Mouse (Mus musculus) forebrain, embryonic 14.5 days (tissue): ENCODE measurements at regions not wholly inside any gene's neighbourhood (a gene's known extent, or its start where the extent isn't known, plus 50 kb on each side); places are given as distances from the start of the nearest gene placed in this dataset.
A peak's percentile ranks its signal among the peaks of the same experiment; 100 is the strongest.

Source experiments
- ATAC-seq: fragments of 200-750 bp; cut with Nextera tagmentation; 2 replicates; pipeline ENCODE4 v1.8.0; 2017; ENCODE audit warnings: mild to moderate bottlenecking, moderate library complexity
- DNase-seq: peaks from one replicate; pipeline ENCODE4 v3.0.0-alpha.2; 2015; ENCODE audit warnings: low spot score
- H3K27ac ChIP-seq: fragments of 300-500 bp; sonication (generic); 2 replicates; pipeline ENCODE4 v1.5.1; 2014; ENCODE audit warnings: low read depth, mild to moderate bottlenecking, control low read depth, low read length, moderate library complexity
- H3K27me3 ChIP-seq: fragments of 300-500 bp; sonication (generic); replicated peaks from 2 replicates; pipeline ENCODE4 v1.6.1; 2014; ENCODE audit warnings: low read length, control low read depth, mixed read lengths; ENCODE audit not compliant: control insufficient read depth, insufficient read depth
- H3K36me3 ChIP-seq: fragments of 300-500 bp; sonication (generic); 2 replicates; pipeline ENCODE4 v1.6.1; 2014; ENCODE audit warnings: low read length, control low read depth; ENCODE audit not compliant: control insufficient read depth, insufficient read depth
- H3K4me1 ChIP-seq: fragments of 300-500 bp; sonication (generic); 2 replicates; pipeline ENCODE4 v1.6.1; 2014; ENCODE audit warnings: antibody characterized with exemption, low read length, control low read depth; ENCODE audit not compliant: control insufficient read depth, insufficient read depth
- H3K4me2 ChIP-seq: fragments of 300-500 bp; sonication (generic); 2 replicates; pipeline ENCODE4 v1.6.1; 2014; ENCODE audit warnings: mild to moderate bottlenecking, control low read depth, low read length
- H3K4me3 ChIP-seq: fragments of 300-500 bp; sonication (generic); 2 replicates; pipeline ENCODE4 v1.5.1; 2014; ENCODE audit warnings: low read depth, low read length, control low read depth
- H3K9ac ChIP-seq: fragments of 300-500 bp; sonication (generic); 2 replicates; pipeline ENCODE4 v1.6.1; 2014; ENCODE audit warnings: mild to moderate bottlenecking, low read length, control low read depth, moderate library complexity
- H3K9me3 ChIP-seq: fragments of 300-500 bp; sonication (generic); replicated peaks from 2 replicates; pipeline ENCODE4 v1.6.1; 2016; ENCODE audit warnings: low read length, control low read depth, mixed read lengths; ENCODE audit not compliant: control insufficient read depth
- WGBS: fragments of 180-500 bp; shearing (Covaris S2); extraction: QIAGEN DNeasy Blood & Tissue Kit; methylation state at CpG from one replicate; pipeline ENCODE4 v1.1.7; 2014; 5-methylcytosine and 5-hydroxymethylcytosine counted together

DNA sequence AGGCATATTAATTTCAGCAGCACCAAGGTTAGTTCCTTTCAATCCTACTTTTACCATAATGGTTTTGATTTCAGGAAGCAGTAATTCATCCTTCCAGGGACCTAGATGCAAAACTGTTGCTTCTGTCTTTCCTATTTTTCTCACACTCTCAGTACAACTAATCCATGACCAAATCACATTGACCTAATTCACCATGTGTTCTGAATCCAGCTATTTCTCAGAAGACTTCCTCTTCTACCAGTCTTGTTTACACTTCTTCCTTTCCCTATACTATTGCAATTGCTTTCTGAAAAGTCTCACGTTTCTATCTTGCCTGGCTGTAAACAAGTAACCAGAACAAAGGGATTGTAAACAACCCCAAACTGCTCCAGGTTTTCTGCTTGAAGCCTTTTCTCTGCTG is 1085.0 kb downstream of the Car8 start:
- WGBS, result 2% methylated on average over 1 of the region's 1 CpGs
- no peaks in the 10 kb centered on the region for H3K9me3 ChIP-seq
- no peak overlapping the region for H3K4me2 ChIP-seq
- H3K4me1 ChIP-seq, result no peaks in the 10 kb centered on the region
- DNase-seq, result no peak
- H3K27me3 ChIP-seq, result no peaks in the 10 kb centered on the region
- no peak overlapping the region for H3K4me3 ChIP-seq
- no peak for ATAC-seq
- no peak overlapping the region for H3K27ac ChIP-seq
- no peak overlapping the region for H3K9ac ChIP-seq
- no peaks in the 10 kb centered on the region for H3K36me3 ChIP-seq

DNA sequence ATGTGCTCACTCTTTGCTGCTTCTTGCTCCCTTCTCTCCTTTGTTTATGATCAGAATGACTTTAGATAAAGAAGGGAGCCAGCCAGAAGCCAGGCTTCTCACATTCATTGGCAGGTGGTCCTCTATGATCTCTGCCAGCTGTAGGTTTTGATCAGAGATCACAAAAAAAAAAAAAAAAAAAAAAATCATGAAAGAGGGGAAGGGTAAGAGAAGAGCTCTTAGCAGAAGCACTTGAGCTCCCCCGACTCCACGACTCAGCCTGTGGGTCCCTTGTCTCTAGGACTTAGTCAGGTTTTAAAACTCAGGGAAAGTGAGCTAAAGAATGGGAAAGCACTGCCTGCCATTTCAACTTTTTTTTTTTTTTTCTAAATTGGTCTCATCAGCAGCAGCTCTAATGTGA is 1093.1 kb downstream of the Car8 start:
- ATAC-seq, result no peak

DNA sequence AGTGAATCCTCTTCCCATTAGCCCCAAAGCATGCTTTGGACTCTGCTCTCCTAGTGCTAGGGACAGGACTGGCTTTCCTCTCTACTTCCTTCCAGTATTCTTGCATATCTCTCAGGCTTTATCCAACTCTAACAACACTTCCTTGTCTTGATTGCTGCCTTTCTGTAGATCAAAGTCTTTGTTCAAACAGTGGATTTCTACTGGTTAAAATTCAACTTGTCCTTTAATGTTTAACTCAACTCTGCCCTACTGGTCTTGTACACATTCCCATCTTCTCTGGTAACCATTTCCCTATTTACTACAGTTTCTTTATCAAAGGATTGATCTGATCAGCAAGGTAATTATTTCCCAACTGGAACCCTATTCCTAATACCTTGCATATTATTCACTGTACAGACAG is 1094.6 kb downstream of the Car8 start:
- ATAC-seq (no peak), DNase-seq (no peak)
- H3K27me3 ChIP-seq, result no peaks in the 10 kb centered on the region
- H3K27ac ChIP-seq, result no peak overlapping the region
- no peaks in the 10 kb centered on the region for H3K9me3 ChIP-seq
- H3K4me3 ChIP-seq, result no peak overlapping the region
- H3K4me2 ChIP-seq, result no peak overlapping the region
- H3K9ac ChIP-seq, result no peak overlapping the region
- no peaks in the 10 kb centered on the region for H3K4me1 ChIP-seq
- H3K36me3 ChIP-seq, result no peaks in the 10 kb centered on the region

More for the DNA sequence above, 1093.1 kb downstream of the Car8 start:
- no peak overlapping the region for H3K4me3 ChIP-seq
- DNase-seq, result peak; percentile 17
- no peak overlapping the region for H3K4me2 ChIP-seq
- H3K27ac ChIP-seq, result no peak overlapping the region
- H3K9ac ChIP-seq, result no peak overlapping the region
- H3K36me3 ChIP-seq, result no peaks in the 10 kb centered on the region
- H3K4me1 ChIP-seq, result no peaks in the 10 kb centered on the region
- no peaks in the 10 kb centered on the region for H3K9me3 ChIP-seq
- WGBS, result 67% methylated on average over 2 of the region's 2 CpGs
- no peaks in the 10 kb centered on the region for H3K27me3 ChIP-seq

DNA sequence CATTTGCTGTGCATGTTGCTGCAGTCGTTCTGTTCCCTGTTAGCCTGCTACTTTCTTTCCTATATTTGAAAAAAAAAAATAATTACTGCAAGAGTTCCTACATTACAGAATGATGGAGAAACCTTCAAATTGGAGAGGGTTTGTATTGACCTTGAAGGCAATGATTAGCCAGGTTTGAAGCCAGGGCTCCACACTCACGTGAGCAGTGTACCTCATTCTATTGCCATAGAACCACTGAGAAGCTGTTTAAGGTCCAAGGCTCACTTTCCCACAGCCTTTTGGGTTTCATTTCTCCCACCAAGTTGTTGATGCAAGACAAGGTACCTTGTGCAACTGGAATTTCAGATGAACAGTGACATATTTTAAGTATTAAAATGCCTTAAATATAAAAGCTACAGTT is 1095.2 kb downstream of the Car8 start:
- WGBS, result 84% methylated on average over 2 of the region's 2 CpGs
- H3K4me1 ChIP-seq, result no peaks in the 10 kb centered on the region
- H3K9me3 ChIP-seq, result no peaks in the 10 kb centered on the region
- H3K4me2 ChIP-seq, result no peak overlapping the region
- no peak overlapping the region for H3K9ac ChIP-seq
- no peak overlapping the region for H3K4me3 ChIP-seq
- ATAC-seq (no peak), DNase-seq (no peak)
- no peaks in the 10 kb centered on the region for H3K36me3 ChIP-seq
- no peak overlapping the region for H3K27ac ChIP-seq
- H3K27me3 ChIP-seq, result no peaks in the 10 kb centered on the region

DNA sequence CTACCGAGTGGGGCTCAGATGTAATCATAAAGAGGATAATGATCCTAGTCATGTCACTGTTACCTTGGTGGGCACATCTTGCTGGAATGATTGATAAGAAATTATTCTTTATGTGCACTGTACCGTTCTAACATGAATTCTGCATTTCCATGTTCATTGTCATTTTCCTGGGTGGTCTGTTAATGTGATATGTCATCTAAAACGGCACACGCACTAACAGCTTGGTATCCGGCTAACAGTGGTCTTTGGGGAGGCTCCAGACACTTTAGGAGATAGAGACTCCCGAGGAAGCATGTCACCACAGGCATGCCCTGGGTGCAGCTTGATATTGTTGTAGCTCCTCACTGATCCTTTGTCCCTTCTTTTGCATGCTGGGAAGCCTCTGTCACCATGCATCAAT is 1096.1 kb downstream of the Car8 start:
- no peak overlapping the region for H3K9ac ChIP-seq
- DNase-seq, result no peak
- no peak overlapping the region for H3K4me2 ChIP-seq
- no peaks in the 10 kb centered on the region for H3K4me1 ChIP-seq
- 87% methylated on average over 6 of the region's 6 CpGs for WGBS
- no peak for ATAC-seq
- no peak overlapping the region for H3K4me3 ChIP-seq
- no peaks in the 10 kb centered on the region for H3K27me3 ChIP-seq
- no peaks in the 10 kb centered on the region for H3K36me3 ChIP-seq
- no peaks in the 10 kb centered on the region for H3K9me3 ChIP-seq
- no peak overlapping the region for H3K27ac ChIP-seq

DNA sequence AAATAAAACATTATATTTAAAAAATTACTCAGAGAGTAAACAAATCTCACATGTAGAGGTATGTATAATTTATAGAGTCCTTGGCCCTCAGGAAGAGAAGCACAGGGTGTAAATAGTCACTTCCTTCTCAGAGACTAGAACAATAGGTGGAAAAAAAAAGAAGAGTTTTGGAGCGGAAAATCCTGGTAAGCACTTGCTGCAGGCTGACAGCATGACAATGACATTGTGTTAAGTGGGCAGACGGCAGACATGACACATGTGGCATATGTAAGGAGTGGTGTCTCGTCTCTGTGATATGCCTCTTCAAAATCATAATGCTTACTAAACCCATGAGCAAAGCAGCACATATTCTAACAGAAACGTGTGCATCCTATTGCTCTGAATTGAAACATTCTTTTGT is 1126.7 kb downstream of the Car8 start:
- H3K27ac ChIP-seq, result no peak overlapping the region
- no peak overlapping the region for H3K9ac ChIP-seq
- no peak overlapping the region for H3K4me3 ChIP-seq
- WGBS, result 27% methylated on average over 4 of the region's 4 CpGs
- H3K4me1 ChIP-seq, result no peaks in the 10 kb centered on the region
- no peaks in the 10 kb centered on the region for H3K9me3 ChIP-seq
- no peak for ATAC-seq
- no peaks in the 10 kb centered on the region for H3K27me3 ChIP-seq
- DNase-seq, result peak; percentile 13
- H3K4me2 ChIP-seq, result no peak overlapping the region
- H3K36me3 ChIP-seq, result no peaks in the 10 kb centered on the region

DNA sequence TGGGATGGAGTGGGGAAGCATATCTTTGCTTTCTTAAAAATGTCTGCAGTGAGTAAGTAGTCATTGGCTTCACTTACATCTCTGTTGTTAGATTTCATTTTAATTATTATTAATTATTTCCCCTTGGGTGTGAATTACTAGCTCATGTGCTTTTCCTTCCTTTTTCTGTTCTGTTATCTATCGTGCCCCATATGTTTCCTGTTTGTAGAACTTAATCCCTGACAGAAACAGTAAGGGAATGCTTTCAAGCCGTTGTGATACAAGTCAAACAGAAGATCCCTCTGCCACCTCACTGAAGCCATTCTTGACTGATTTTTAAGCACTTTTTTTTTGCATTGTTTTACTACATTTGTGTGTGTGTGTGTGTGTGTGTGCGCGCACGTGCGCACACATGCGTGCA is 1145.9 kb downstream of the Car8 start:
- no peak for ATAC-seq
- Histone ChIP-seq H3K9ac (no peak overlapping the region), H3K4me3 (no peak overlapping the region), H3K27ac (no peak overlapping the region), H3K27me3 (no peaks in the 10 kb centered on the region), H3K4me2 (no peak overlapping the region), H3K36me3 (no peaks in the 10 kb centered on the region), H3K9me3 (no peaks in the 10 kb centered on the region), H3K4me1 (no peaks in the 10 kb centered on the region)
- WGBS, result 91% methylated on average over 7 of the region's 7 CpGs
- DNase-seq, result no peak

DNA sequence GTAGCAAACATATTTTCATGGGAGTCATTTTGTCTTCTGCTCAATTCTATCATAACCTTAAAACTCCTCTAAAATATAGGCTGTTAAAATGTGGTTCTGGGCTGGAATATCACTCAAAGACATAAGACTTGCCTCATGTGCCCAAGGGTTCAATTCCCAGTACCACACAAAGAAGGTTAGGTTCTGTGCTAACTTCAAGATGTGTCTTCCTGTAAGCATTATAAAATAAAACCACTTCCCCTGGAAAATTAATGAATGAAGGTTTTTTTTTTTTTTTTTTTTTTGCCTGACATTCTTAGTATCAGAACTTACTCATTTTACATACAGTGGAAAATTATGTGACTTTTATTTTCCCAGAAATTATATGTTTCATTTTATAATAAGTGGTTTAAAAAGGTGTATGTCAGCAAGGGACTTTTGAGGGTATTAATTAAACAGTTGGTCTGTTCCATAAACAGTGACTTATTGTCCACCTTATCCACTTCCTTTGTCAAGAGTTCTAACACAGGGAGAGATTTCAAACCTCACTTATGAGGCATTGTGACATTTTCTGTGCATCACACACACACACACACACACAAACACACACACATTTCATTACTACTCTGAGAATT is 1147.5 kb downstream of the Car8 start:
- Histone ChIP-seq H3K27ac (no peak overlapping the region), H3K9me3 (no peaks in the 10 kb centered on the region), H3K4me2 (no peak overlapping the region), H3K36me3 (no peaks in the 10 kb centered on the region), H3K4me1 (no peaks in the 10 kb centered on the region), H3K4me3 (no peak overlapping the region), H3K9ac (no peak overlapping the region), H3K27me3 (no peaks in the 10 kb centered on the region)
- ATAC-seq (no peak), DNase-seq (no peak)
